Mouse (Mus musculus) olfactory bulb, adult 2 months (tissue): ENCODE results near the gene Espn. TPM values are rescaled to one million over a fixed set of nuclear protein-coding genes. Genes with fewer than 3 reads are reported as not detected.
A peak's percentile ranks its signal among the peaks of the same experiment; 100 is the strongest.

Experiments used
- H3K27ac ChIP-seq: fragments of 200-500 bp; 2 replicates; pipeline ENCODE4 v1.5.1; 2012; ENCODE audit warnings: low read depth, low read length; ENCODE audit not compliant: insufficient read depth
- H3K4me1 ChIP-seq: fragments of 200-500 bp; 2 replicates; pipeline ENCODE4 v1.6.1; 2012; ENCODE audit warnings: low read length; ENCODE audit not compliant: control insufficient read depth, insufficient read depth
- H3K4me3 ChIP-seq: fragments of 200-500 bp; 2 replicates; pipeline ENCODE4 v1.5.1; 2012; ENCODE audit warnings: mild to moderate bottlenecking, low read depth, low read length, moderate library complexity; ENCODE audit not compliant: insufficient read depth
- CTCF ChIP-seq: fragments of 200-500 bp; IDR thresholded peaks from 2 replicates; pipeline ENCODE4 v1.5.1; 2012; ENCODE audit warnings: low read depth, mild to moderate bottlenecking, low read length, moderate library complexity; ENCODE audit not compliant: insufficient read depth
- POLR2A ChIP-seq: fragments of 200-500 bp; IDR thresholded peaks from 2 replicates; pipeline ENCODE4 v1.6.1; 2012; ENCODE audit warnings: mild to moderate bottlenecking, low read depth, low read length, moderate library complexity; ENCODE audit not compliant: insufficient read depth
- WGBS: fragments of 180-500 bp; shearing (Covaris S2); methylation state at CpG from one replicate; pipeline ENCODE4 v1.1.7; 2018; 5-methylcytosine and 5-hydroxymethylcytosine counted together
- polyA plus RNA-seq: library from polyadenylated mRNA; stranded (reverse); fragments of >200 nt; gene quantifications from 2 replicates; pipeline ENCODE4 v1.2.4, GENCODE M21; 2012; ENCODE audit warnings: low replicate concordance; ENCODE audit not compliant: missing spikeins, insufficient read depth, insufficient read length

The Espn gene
- polyA plus RNA-seq, result not detected in 2 replicates

DNA sequence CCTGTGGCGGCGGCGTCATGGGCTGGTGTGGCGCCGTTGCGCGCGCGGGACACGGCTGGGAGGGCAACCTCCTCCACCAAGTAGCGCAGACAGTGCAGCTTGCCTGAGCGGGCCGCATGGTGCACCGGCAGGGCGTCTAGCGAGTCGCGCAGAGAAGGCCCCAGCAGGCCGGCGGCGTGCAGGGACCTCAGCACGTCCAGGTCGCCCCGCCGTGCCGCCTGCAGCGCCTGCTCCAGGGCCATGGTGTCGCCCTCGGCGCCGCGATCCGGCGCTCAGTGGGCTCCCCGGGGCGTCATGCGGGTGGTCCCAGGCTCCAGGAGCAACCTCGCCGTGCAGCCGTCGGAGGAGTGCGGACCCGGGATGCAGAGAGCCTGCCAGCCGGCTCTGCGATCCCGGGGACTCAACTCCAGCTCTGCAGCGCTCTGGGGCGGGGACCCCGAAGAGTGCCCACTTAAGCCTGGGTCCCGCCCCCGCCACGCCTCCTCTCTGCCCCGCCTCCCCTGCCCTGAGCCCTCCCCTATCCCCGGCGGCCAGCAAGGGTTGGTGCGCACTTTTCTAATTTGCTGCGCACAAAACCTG is at the start of gene Espn:
Gene Espn (minus strand): TSS at position 406 of the 579 bp plus-strand sequence.
- 6% methylated on average over 57 of the region's 57 CpGs for WGBS
- Histone ChIP-seq H3K4me3 (peak within 1 kb of the TSS; percentile 4), H3K27ac (no peak within 1 kb of the TSS)

DNA sequence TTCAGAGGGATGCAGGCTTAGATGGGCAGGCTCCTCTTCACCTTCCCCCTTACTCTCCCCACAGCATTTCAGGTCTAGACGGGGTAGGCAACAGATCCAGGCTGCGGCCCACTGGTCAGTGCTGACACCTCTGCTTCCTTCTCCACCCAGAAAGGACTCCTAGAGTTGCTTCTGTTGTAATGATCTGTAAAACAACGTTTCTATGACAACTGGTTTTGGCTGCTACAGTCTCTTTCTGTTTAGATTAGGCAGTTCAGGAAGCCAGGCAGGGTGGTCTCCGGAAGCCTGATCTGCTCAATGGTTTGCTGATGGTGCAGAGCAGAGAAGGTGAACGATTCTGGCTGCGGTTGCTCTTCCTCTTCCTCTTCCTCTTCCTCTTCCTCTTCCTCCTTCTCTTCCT is 49.3 kb upstream of the Espn start:
- Histone ChIP-seq H3K4me1 (peaks cover 35% of the 10 kb centered on the region), H3K27ac (peak overlapping the region; percentile 80), H3K4me3 (no peak overlapping the region)
- 42% methylated on average over 6 of the region's 6 CpGs for WGBS
- TF ChIP-seq CTCF (no peak), POLR2A (no peak)

More for the DNA sequence above, at the start of gene Espn:
- H3K4me1 ChIP-seq, result peaks cover 6% of the 10 kb centered on the region
- TF ChIP-seq POLR2A (no peak), CTCF (no peak)

DNA sequence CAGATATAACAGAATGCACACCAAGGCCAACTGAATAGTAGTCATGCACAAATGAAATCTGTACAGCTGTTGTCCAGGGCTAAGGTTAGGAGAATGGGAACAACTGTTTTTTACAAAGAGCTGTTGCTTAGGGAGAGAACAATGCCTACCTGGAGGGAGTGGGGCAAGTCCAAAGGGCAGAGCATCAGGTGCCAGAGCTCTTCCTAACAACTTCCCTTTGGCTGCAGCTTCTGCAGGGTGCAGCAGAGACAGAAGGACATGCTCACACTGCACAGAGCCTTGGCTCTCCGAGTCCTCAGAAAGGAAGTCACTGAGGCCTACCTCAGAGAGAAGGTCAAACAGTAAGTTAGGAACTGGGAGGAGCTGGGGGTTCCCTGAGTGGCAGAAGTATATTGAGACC is 47.4 kb upstream of the Espn start:
- H3K4me1 ChIP-seq, result peaks cover 30% of the 10 kb centered on the region
- no peak overlapping the region for H3K4me3 ChIP-seq
- 89% methylated on average over 1 of the region's 1 CpGs for WGBS
- TF ChIP-seq CTCF (no peak), POLR2A (no peak)
- no peak overlapping the region for H3K27ac ChIP-seq

DNA sequence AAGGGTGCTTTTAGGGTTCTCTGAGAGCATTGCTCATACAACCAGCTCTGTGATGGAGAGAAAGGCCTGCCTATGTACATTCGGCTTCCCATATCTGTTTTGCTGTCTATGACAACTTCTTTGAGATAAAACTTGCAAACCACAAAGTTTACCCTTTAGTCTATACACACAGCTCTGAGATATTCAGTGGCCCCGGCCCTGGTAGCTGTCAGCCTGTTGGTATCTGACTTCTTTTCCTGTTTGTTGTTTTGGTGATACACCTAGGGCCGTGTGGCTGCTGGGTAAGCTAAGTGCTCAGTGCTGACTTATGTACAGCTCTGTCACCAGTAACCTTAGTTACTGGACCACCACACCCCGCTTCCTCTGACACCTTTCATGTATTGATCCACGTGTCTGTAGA is 45.4 kb upstream of the Espn start:
- H3K4me1 ChIP-seq, result peaks cover 25% of the 10 kb centered on the region
- TF ChIP-seq POLR2A, result no peak
- no peak for TF ChIP-seq CTCF
- 83% methylated on average over 5 of the region's 5 CpGs for WGBS
- H3K27ac ChIP-seq, result no peak overlapping the region
- H3K4me3 ChIP-seq, result no peak overlapping the region

DNA sequence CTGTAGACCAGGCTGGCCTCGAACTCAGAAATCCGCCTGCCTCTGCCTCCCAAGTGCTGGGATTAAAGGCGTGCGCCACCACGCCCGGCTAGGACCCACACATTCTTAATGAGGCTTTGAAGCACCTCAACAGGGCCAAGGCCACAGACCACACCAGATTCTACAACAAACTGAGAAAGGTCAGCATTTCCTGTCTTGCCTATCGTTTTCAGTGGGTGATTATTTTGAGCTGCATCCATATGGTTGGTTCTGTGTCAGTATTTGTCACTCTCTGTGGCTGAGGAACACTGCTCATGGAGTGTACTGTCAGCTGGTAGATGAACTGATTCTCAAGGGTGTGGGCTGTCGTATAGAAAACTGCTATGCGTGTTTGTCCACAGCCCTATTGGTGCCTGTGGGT is 44.1 kb upstream of the Espn start:
- WGBS, result 96% methylated on average over 9 of the region's 9 CpGs
- Histone ChIP-seq H3K4me1 (peaks cover 14% of the 10 kb centered on the region), H3K27ac (no peak overlapping the region), H3K4me3 (no peak overlapping the region)
- no peak for TF ChIP-seq CTCF
- no peak for TF ChIP-seq POLR2A

DNA sequence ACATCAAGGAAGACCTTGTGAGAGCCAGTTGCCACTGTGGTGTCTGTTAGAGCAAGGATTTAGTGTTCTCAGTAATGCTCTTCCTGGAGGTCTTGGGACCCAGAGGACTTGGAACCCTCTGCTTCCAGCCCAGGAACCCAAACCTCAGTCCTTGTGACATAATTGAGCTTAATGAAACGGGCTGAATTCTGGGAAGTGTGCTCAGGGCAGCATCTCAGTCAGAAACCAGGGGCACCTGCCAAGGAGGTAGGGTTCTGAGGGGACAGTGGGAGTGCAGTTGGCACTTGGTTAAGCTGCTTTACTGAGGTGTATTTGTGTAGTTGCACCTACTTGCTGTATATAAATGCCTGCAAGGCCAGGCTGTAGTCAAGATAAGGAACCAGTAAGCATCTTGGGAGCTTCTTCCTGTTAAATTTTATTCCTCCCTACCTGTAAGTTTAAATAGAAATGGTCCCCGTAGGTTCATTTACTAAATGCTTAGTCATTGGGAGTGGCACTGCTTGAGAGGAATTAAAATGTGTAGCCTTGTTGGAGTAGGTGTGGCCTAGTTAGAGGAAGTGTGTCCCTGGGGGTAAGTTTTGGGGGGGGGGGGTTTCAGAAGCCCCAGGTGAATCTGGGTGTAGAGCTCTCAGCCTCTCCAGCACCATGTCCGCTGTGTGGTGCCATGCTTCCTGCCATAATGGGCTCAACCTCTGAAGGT is 42.5 kb upstream of the Espn start:
- TF ChIP-seq POLR2A (no peak), CTCF (no peak)
- Histone ChIP-seq H3K4me1 (peaks cover 19% of the 10 kb centered on the region), H3K27ac (no peak overlapping the region), H3K4me3 (no peak overlapping the region)
- 84% methylated on average over 3 of the region's 3 CpGs for WGBS

DNA sequence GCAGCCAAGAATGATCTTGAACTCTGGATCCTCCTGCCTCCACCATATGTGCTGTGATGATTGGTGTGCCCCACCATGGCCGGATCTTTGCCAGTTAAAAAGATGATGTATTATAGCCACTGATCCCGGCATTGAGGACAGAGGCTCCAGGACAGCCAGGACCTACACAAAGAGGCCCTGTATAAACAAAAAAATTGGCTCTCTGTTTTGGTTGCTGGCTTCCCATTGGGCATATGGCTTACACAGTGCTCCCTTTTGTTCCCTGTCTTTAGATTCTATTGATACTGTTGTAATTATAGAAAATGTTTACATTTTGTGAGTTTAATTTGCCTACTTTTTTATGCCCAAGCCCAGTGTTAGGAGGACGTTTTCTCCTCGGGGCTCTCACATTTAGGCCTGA is 40.4 kb upstream of the Espn start:
- H3K27ac ChIP-seq, result peak overlapping the region; percentile 47; the same call in 1 of the 2 replicates
- 30% methylated on average over 4 of the region's 4 CpGs for WGBS

DNA sequence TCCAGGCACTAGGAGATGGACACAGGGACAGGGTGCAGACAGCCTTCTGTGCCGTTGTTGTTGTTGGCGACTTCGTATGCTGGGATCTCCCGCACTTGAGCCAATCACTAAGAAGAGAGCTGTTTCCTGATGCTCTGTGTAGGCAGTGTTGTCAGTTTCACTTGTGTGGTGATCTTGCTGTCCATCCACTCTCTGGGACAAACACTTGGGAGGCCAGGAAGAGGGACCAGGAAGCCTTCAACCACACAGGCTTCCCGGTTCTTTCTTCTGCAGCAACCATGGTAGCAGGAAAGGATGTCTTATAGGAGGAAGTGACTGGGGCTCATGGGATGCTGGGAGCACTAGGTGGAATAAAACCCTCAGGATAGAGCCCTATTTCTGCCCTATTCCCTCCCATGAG is 38.5 kb upstream of the Espn start:
- WGBS, result 73% methylated on average over 5 of the region's 5 CpGs

More for the DNA sequence above, 40.4 kb upstream of the Espn start:
- Histone ChIP-seq H3K4me1 (peaks cover 25% of the 10 kb centered on the region), H3K4me3 (no peak overlapping the region)
- TF ChIP-seq CTCF (no peak), POLR2A (no peak)

DNA sequence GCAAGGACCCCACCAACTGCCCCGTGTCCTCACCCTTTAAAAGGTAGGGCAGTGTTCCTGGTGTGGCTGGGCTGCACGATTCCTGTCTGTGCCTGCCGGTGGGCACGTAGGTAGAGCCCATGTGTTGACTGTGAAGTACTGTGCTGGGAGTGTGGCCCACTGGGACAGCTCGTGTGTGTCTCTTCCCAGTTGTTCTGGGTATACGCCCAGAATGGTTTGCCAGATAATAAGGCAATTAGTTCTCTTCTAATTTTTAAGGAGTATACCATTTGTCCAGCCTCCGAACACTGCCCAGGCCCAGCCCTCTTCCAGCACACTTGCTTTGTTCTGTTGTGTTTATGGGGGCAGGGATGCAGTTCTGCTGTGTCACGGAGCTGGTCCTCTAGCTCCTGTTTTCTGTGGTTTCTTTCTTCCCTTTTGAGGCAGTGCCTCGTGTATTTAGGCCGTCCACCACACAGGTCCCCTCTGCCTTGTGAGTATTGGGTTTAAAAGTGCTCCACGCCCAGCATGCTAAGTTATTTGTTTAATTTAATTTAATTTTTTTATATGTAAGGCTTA is 38.0 kb upstream of the Espn start:
- Histone ChIP-seq H3K4me1 (peaks cover 44% of the 10 kb centered on the region), H3K4me3 (no peak overlapping the region), H3K27ac (0 out of 2 replicates have a peak overlapping the region, but pooled peaks have one; percentile 17)
- WGBS, result 52% methylated on average over 11 of the region's 11 CpGs
- no peak for TF ChIP-seq POLR2A
- no peak for TF ChIP-seq CTCF

More for the DNA sequence above, 38.5 kb upstream of the Espn start:
- TF ChIP-seq POLR2A (no peak), CTCF (no peak)
- Histone ChIP-seq H3K4me1 (peaks cover 39% of the 10 kb centered on the region), H3K4me3 (no peak overlapping the region), H3K27ac (no peak overlapping the region)

DNA sequence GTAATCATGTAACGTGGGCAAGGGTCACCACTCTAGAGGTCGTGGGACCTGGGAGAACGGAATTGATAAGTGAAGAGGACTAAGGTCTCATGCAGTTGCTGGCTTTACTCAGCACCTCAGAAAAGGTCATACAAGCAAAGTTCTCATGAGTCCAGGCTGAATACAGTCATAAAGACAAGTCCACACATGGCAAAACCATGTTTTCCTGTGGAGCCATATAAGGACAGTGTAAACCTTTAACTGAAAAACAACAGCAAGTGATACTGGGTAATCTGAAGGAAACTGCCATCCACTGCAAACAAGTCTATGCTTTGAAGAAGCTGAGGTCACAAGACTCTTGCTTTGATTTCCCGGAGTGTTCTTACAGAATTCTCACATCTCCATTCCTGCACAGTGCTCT is 37.5 kb upstream of the Espn start:
- 82% methylated on average over 4 of the region's 4 CpGs for WGBS
- Histone ChIP-seq H3K4me1 (peaks cover 47% of the 10 kb centered on the region), H3K4me3 (no peak overlapping the region), H3K27ac (0 out of 2 replicates have a peak overlapping the region, but pooled peaks have one; percentile 17)
- no peak for TF ChIP-seq POLR2A
